Mouse (Mus musculus) activated CD4-positive, CD25-positive, alpha-beta regulatory T cell, adult 9 weeks (primary cell): ENCODE results near the gene A030014E15Rik. TPM values are rescaled to one million over a fixed set of nuclear protein-coding genes. Genes with fewer than 3 reads are reported as not detected.

ENCODE experiments used
- polyA plus RNA-seq: library from polyadenylated mRNA; unstranded; fragments of 100-300 nt; shearing (Covaris generic); gene quantifications from one replicate; pipeline ENCODE4 v1.2.1, GENCODE M21; 2017

A030014E15Rik gene
- polyA plus RNA-seq: not detected

GRCm38 (mm10) chr1:82924650-82925049 lies at the start of gene A030014E15Rik:
TSS of gene A030014E15Rik (plus strand) at chr1:82924917.

GRCm38 (mm10) chr1:82913025-82913424 lies 11.7 kb upstream of the A030014E15Rik start, which contains the start of gene A030005L19Rik:
TSS of gene A030005L19Rik (plus strand) at chr1:82913325.

GRCm38 (mm10) chr1:82931326-82931725 lies 6.6 kb downstream of the A030014E15Rik start, which contains the start of gene Gm6217:
TSS of gene Gm6217 (minus strand) at chr1:82931399.

GRCm38 (mm10) chr1:82943295-82943694 lies 18.6 kb downstream of the A030014E15Rik start, which contains the start of gene A030003K21Rik:
TSS of gene A030003K21Rik (minus strand) at chr1:82943388.

GRCm38 (mm10) chr1:82955913-82956312 lies 31.2 kb downstream of the A030014E15Rik start, which contains the start of gene Gm7544:
TSS of gene Gm7544 (minus strand) at chr1:82956013.

GRCm38 (mm10) chr1:82959870-82960385 lies 35.2 kb downstream of the A030014E15Rik start, which contains the start of gene Gm47955:
TSS of gene Gm47955 (plus strand) at chr1:82960286.

Other genes with a start within 250 kb of the A030014E15Rik start
- 87.5 TPM for gene Mff, start 200.0 kb upstream of the A030014E15Rik start, polyA plus RNA-seq
- gene Tm4sf20, start 156.5 kb upstream of the A030014E15Rik start, polyA plus RNA-seq: not detected
- gene Gm47791, start 153.7 kb upstream of the A030014E15Rik start, polyA plus RNA-seq: not detected
- gene Agfg1, start 85.4 kb upstream of the A030014E15Rik start, polyA plus RNA-seq: 23.0 TPM
- 0.93 TPM for gene A030005L19Rik, start 11.6 kb upstream of the A030014E15Rik start, polyA plus RNA-seq
- gene Gm6217, start 6.5 kb downstream of the A030014E15Rik start, polyA plus RNA-seq: not detected
- not detected for gene A030003K21Rik, start 18.5 kb downstream of the A030014E15Rik start, polyA plus RNA-seq
- gene Gm7544, start 31.1 kb downstream of the A030014E15Rik start, polyA plus RNA-seq: not detected
- gene Gm47955, start 35.4 kb downstream of the A030014E15Rik start, polyA plus RNA-seq: not detected
- not detected for gene Gm47959, start 75.6 kb downstream of the A030014E15Rik start, polyA plus RNA-seq
- not detected for gene Slc19a3, start 113.5 kb downstream of the A030014E15Rik start, polyA plus RNA-seq
- gene Krtap28-10, start 117.6 kb downstream of the A030014E15Rik start, polyA plus RNA-seq: not detected
- gene Gm47969, start 120.0 kb downstream of the A030014E15Rik start, polyA plus RNA-seq: not detected
- not detected for gene A030005K14Rik, start 134.5 kb downstream of the A030014E15Rik start, polyA plus RNA-seq
- not detected for gene Krtap28-13, start 136.0 kb downstream of the A030014E15Rik start, polyA plus RNA-seq
- gene Ccl20, start 191.8 kb downstream of the A030014E15Rik start, polyA plus RNA-seq: 1.8 TPM
- gene Daw1, start 234.8 kb downstream of the A030014E15Rik start, polyA plus RNA-seq: 0.44 TPM